Mouse (Mus musculus) left cerebral cortex, adult 2 months (tissue): ENCODE results near the gene Pbxip1. TPM values are rescaled to one million over a fixed set of nuclear protein-coding genes. Genes with fewer than 3 reads are reported as not detected.

Source experiments
- DNase-seq, 2 experiments: peaks; one replicate each; pipeline ENCODE4 v3.0.0; 2021 to 2022; ENCODE audit warnings: low spot score in 2 of 2, mixed read lengths in 1 of 2; ENCODE audit errors: extremely low spot score in 1 of 2
- H3K27ac ChIP-seq: fragments of 200-600 bp; 2 replicates; pipeline ENCODE4 v1.8.1; 2022
- H3K4me3 ChIP-seq: fragments of 200-600 bp; 2 replicates; pipeline ENCODE4 v1.8.1; 2022
- CTCF ChIP-seq: fragments of 200-600 bp; IDR thresholded peaks from 2 replicates; pipeline ENCODE4 v1.8.1; 2022; ENCODE audit warnings: antibody characterized with exemption, mild to moderate bottlenecking, moderate library complexity
- intact Hi-C: fragments of 180-260 bp; cut with DNase I; formaldehyde crosslinking; loops from one replicate; pipeline ENCODE4 v1.15.1; 2025
- long read RNA-seq, 2 experiments: library from polyadenylated mRNA; stranded (forward); transcript quantifications; one replicate each; pipeline ENCODE4 v2.0.0; 2021; ENCODE audit warnings: borderline mapping rate in 2 of 2
- total RNA-seq, 2 experiments: library from RNA; stranded (reverse); gene quantifications; 2 replicates each; pipeline ENCODE4 v1.2.3; 2021

Gene Pbxip1
- total RNA-seq = 10 to 100 TPM; 33.8 to 34.8 TPM
- long read RNA-seq, experiment 1, partial matches to known transcripts = 7 of 23 reads
- long read RNA-seq, experiment 1, other reads (novel, unspliced or antisense) = 16 of 23 reads
- long read RNA-seq, experiment 2, partial matches to known transcripts = 6 of 18 reads
- long read RNA-seq, experiment 2, other reads (novel, unspliced or antisense) = 12 of 18 reads

DNA sequence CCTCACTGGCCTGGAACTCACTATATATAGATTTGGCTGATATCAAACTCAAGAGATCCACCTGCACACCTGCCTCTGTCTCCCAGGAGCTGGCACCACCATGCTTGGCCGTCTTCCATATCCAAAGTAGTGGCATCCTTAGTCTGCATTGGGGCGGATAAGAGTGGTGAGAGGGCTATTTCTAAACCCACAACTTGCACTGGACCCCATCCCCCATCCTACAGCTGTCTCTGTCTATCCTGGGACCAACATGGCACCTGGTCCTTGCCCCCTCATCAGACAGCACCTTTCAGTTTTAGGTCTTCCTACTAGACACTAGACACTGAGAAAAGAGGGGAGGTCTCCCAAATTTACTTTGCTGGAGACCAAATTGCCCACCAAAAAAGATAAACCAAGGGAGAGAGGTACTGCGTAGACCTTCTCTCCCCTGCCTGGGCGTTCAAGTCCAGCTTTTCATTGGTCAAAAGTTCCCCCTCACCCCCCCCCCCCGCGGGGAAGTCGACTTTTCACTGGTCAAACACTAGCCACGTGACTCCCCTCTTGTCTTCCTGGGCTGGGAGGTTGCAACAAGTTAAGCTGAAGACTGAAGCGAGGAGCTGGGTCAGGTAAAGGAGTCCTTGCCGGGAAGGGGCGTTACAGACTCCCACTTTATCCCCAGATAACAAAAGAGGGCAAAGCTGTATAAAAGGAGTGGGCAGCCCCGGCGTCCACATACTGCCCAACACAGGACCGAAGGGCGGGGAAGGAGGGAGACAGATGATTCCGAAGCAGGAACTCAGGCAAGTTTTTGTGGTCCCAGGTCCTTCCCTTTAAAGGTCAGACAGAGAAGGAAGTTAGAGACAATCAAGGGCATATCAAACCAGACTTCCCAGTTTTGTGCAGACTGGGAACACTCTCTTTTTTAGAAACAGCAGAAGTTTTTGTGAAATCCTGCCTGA is at the start of gene Pbxip1:
Gene Pbxip1 (plus strand): TSS at position 531 of the 938 bp plus-strand sequence.
- Histone ChIP-seq H3K27ac (peak within 1 kb of the TSS; percentile 63), H3K4me3 (peak within 1 kb of the TSS; percentile 38)
- intact Hi-C loops = loop anchor here (2.0 kb wide), 1 partner anchor 22 kb away; no protein-coding TSS in a partner anchor
- no peak for TF ChIP-seq CTCF
- no peak for DNase-seq

DNA sequence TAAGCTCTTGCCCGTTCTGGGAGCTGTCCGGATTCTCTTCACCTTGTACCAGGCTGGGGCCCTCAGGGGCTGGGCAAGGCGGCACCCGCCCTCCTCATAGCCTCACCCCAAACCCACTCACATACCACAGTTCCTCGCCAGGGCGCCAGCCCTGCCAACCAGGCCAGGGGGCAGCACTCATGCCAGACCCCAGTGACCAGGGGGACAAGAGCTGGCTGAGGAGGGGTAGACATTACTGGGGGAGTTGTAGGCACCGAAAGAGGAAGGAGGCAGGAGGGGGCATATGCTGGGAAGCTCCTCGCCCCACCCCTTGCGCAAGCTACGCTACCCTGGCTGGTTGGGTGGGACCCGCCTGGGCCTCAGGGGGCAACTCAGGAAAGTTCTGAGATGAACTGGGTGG is 48.9 kb upstream of the Pbxip1 start:
- TF ChIP-seq CTCF = no peak
- intact Hi-C loops = no loop called here

DNA sequence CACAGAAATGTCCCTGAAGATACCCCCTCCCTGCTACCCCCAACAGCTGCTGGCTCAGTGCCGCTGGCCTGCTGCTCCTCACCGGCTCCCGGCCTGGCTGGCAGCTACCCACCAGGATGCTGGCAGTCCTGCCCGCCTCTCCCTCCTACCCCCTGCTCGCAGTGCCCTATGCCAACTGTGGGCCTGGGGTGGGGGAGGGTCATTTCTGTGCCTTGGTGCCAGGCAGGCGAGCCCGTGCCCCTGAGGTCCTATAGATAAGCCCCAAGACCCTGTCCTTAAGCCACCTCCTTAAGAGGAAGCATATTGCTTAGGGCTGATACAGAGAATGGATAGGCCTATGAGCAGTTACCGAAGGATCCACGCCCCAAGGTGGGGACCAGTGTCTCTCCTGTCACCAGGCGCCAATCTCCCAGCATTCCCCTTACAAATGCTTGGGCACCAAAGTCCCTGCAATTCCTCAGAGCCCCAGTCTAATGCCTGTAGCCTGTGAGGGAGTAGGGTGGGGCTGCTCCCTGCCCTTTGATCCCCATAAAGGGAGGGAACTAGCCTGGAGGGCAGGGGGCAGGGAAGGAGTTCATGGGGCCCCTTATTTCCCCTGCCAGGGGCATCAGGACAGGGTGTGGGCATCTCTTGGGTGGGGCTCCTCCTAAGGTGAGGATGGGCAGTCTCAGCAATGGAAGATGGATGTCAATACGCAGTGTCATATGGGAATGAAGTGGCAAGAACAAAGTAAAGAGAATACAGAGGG is 48.2 kb upstream of the Pbxip1 start:
- intact Hi-C loops = no loop called here
- H3K27ac ChIP-seq = peak overlapping the region; percentile 40; the same call in 1 of the 2 replicates
- DNase-seq = peak in 1 of 2 experiments; percentile 54
- TF ChIP-seq CTCF = no peak
- no peak overlapping the region for H3K4me3 ChIP-seq

More for the DNA sequence above, 48.9 kb upstream of the Pbxip1 start:
- Histone ChIP-seq H3K4me3 (no peak overlapping the region), H3K27ac (no peak overlapping the region)
- no peak for DNase-seq

DNA sequence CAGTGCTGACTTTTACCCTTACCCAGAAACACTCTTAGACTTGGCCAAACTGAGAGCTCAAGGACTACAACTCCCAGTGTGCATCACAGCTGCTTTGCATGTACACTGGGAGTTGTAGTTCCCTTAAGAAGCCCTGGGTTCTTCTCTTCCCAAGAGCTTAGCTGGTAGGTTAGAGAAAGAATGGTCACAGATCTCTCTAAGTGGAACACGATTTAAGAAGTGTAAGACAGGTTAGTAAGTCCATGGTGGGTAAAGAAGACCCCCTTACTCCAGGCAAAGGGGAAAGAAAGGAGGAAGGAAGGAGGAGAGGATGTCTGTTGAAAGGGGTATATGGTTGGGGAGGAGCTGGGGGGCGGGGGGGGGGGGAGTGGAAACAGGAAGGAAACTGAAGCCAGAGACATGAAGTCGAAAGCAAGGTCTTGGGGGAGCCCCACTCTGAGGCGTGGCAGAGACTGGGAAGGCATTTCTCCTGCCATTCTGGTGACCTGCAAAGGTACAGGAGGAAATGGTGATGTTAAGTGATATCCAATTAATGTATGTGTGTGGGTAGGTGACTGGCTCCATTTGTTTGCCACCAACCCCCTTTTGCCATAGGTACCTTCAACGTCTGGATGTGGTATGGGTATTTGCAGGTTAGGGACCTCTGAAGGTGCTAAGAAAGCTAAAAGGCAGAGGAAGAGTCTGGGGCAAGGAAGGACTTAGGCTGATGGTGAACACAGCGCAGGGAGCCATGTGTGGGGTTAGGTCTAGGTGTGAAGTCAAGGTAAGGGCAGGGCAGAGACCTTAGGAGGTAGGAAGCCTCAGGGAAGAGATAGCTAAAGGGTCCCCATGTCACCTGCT is 47.4 kb upstream of the Pbxip1 start:
- intact Hi-C loops = no loop called here
- H3K27ac ChIP-seq = peak overlapping the region; percentile 89; the same call in 1 of the 2 replicates
- TF ChIP-seq CTCF = no peak; the same call in 1 of the 2 replicates
- no peak overlapping the region for H3K4me3 ChIP-seq
- DNase-seq = no peak

DNA sequence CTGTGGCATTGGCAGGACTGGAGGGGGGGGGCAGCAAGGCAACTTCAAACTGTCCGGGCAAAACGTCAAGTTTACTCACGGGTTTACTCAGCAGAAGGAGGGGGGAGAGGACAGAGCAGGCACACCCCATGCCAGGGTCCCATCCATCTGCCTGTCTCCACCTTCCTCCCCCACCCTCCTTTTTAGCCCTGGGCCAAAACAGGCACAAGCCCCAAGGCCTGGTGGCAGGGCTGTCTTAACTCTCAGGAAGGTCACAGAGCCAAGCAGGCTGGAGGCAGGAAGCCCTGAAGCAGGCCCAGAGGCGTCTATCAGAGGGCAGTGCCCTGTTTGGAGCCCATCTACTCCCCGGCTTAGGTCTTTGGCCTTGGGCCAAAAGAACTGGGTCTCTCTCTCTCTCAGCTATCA is 46.4 kb upstream of the Pbxip1 start:
- Histone ChIP-seq H3K27ac (peak overlapping the region; percentile 89), H3K4me3 (no peak overlapping the region)
- intact Hi-C loops = no loop called here
- TF ChIP-seq CTCF = no peak
- DNase-seq = no peak

DNA sequence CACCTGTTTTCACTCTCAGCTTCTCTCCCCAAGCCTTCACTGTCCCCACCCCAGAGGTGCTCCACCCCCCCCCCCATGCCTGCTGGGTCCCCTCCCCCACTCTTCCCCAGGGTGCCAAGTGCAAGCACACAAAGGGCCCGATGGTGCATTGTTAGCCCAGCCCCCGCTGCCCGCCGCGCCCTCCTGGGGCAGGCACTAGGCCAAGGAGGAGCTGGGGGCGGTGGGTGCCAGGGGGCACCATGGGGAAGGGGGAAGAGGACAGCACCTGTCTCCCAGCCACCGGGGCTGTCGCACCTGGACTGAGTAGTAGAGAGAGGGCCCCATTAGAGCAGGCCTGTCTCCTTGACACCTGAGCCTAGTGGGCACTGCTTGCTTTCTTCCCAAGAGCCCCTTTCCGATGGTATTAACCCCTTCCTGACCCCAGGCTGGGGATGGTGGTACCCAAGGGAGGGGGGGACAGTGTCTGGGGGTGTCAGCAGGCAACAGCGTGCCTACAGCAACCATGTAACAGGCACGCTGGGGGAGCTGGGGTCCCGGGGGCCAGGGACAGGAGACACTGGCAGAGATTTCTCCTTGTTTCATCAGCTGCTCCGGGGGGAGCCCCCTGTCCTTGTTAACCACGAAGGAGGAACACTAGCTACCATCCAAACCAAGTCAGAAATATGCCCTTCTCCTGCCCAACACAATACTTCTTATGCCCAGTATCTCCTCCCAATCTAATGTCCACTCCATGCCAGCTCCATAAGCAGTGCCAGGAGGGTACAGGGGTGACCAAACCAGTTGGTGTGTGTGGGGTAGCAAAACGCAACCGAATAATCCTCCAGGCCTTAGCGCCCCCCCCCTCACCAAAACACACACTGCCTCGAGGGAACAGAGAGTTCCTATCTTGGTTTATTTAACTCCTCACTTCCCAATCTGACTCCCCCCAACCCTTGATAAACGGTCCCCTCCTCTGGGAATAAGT is 45.5 kb upstream of the Pbxip1 start:
- no peak for DNase-seq
- Histone ChIP-seq H3K27ac (peak overlapping the region; percentile 89), H3K4me3 (peak overlapping the region; percentile 64)
- intact Hi-C loops = no loop called here
- TF ChIP-seq CTCF = no peak

DNA sequence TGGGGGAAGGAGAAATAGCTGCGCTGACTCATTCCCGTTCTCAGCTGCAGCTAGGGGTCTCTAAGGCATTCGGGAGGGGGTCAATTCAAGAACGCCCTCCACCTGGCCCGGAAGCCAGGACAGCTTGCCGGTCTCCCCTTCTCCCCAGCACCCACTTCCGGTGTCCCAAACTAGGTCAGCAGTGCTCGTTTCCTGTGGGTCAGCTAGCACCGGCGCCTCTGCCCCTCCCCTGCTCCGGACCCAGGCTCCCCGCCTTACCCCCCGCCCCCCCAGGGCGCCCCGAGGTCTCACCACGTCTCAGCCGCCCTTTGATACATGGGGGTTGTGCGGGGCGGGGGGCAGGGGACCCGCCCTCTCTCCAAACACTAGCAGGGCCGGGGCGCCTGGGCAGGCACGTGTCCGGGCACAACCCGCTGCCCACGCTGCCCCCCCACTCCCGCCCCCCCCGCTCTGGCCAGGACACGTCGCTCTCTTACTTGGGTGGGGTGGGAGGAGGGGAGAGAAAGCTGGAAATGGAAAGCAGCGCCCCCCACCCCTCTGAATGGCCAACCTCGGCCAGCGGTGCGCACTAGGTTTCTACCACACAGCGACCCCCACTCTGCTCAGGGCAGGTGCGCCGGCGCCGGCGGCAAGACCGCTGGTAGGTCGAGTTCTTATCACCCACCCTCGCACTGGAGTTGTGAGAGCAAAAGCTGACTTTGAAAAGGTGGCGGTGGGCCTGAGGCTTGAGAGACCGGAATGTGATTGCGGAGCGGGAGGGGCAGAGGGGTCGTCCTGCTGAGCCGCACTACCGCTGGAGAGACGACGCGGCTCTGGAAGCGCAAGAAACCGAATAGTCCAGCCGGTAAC is 44.6 kb upstream of the Pbxip1 start:
- TF ChIP-seq CTCF = no peak
- peak overlapping the region; percentile 89 for H3K27ac ChIP-seq
- no peak for DNase-seq
- peak overlapping the region; percentile 64 for H3K4me3 ChIP-seq
- intact Hi-C loops = no loop called here

DNA sequence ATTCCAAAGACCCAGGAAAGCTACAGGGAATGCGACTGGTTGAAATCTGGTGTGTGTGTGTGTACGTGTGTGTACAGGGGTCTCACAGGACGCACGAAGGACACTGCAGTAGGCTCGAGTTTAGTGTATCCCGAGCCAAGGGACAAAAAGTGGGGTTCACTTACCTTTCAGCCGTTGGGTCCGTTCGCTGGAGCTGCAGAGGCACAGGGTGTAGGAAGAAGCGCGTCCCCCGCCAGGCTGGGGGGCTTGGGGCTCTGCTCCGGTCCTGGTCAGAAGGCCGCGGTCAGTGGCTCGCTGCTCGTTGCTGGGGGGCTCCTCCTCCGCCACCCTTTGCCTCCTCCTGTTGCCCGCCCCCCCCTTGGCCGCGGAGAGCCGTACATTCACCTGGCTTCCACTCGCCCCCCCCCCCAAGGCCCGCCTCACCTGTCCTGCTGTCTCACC is 43.6 kb upstream of the Pbxip1 start:
- peak overlapping the region; percentile 64 for H3K4me3 ChIP-seq
- peak overlapping the region; percentile 89 for H3K27ac ChIP-seq
- DNase-seq = no peak
- intact Hi-C loops = no loop called here
- TF ChIP-seq CTCF = no peak

DNA sequence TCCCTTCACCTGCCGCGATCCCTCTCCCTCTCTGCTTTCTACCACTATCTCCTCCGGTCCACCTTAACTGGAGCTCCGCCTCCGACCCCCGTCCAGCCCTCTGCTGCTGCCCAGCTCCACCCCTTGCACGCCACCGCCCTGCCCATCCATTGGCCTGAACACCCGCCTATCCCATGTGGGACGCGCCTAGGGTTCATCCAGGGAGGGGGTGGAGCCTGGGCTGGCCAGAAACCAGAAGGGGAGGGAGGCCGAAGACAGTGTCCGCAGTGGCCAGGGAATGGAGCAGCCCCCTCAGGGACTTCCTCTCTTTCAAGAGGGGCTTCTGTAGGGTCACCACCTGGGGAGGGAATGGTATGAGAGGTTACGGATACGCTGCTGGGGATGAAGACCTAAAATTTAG is 42.9 kb upstream of the Pbxip1 start:
- intact Hi-C loops = loop anchor here (2.0 kb wide), 1 partner anchor 17 kb away; the partner anchor contains the start of gene Flad1
- H3K27ac ChIP-seq = peak overlapping the region; percentile 85
- peak overlapping the region; percentile 49 for H3K4me3 ChIP-seq
- TF ChIP-seq CTCF = no peak
- peak; percentile 93 to 94 for DNase-seq
